Mouse (Mus musculus) heart, embryonic 12.5 days (tissue): ENCODE results near the gene Nme7. TPM values are rescaled to one million over a fixed set of nuclear protein-coding genes. Genes with fewer than 3 reads are reported as not detected.
A peak's percentile ranks its signal among the peaks of the same experiment; 100 is the strongest.

Experiments
- ATAC-seq: fragments of 200-750 bp; cut with Nextera tagmentation; 2 replicates; pipeline ENCODE4 v1.8.0; 2017; ENCODE audit warnings: moderate TSS enrichment, moderate library complexity; ENCODE audit not compliant: insufficient number of reproducible peaks, low FRiP score
- H3K27ac ChIP-seq: fragments of 300-500 bp; sonication (generic); 2 replicates; pipeline ENCODE4 v1.5.1; 2016; ENCODE audit warnings: mild to moderate bottlenecking, moderate library complexity; ENCODE audit not compliant: poor library complexity, severe bottlenecking
- H3K27me3 ChIP-seq: fragments of 300-500 bp; sonication (generic); replicated peaks from 2 replicates; pipeline ENCODE4 v1.6.1; 2016; ENCODE audit warnings: mild to moderate bottlenecking, moderate library complexity
- H3K36me3 ChIP-seq: fragments of 300-500 bp; sonication (generic); 2 replicates; pipeline ENCODE4 v1.6.1; 2016; ENCODE audit warnings: mild to moderate bottlenecking, moderate library complexity
- H3K4me1 ChIP-seq: fragments of 300-500 bp; sonication (generic); replicated peaks from 2 replicates; pipeline ENCODE4 v1.6.1; 2016; ENCODE audit warnings: mild to moderate bottlenecking
- H3K4me2 ChIP-seq: fragments of 300-500 bp; sonication (generic); 2 replicates; pipeline ENCODE4 v1.6.1; 2016; ENCODE audit warnings: mild to moderate bottlenecking, moderate library complexity
- H3K4me3 ChIP-seq: fragments of 300-500 bp; sonication (generic); 2 replicates; pipeline ENCODE4 v1.5.1; 2016; ENCODE audit warnings: mild to moderate bottlenecking
- H3K9ac ChIP-seq: fragments of 300-500 bp; sonication (generic); 2 replicates; pipeline ENCODE4 v1.6.1; 2016; ENCODE audit warnings: mild to moderate bottlenecking, moderate library complexity
- H3K9me3 ChIP-seq: fragments of 300-500 bp; sonication (generic); replicated peaks from 2 replicates; pipeline ENCODE4 v1.6.1; 2016; ENCODE audit warnings: mild to moderate bottlenecking, moderate library complexity
- WGBS: fragments of 180-500 bp; shearing (Covaris S2); methylation state at CpG from one replicate; pipeline ENCODE4 v1.1.7; 2016; 5-methylcytosine and 5-hydroxymethylcytosine counted together
- polyA plus RNA-seq: library from polyadenylated mRNA; unstranded; fragments of >200 nt; fragmentation: Nextera tagmentation; extraction: Ambion mirVana; gene quantifications from 2 replicates; pipeline ENCODE4 v1.2.1, GENCODE M21; 2016

The Nme7 gene
- polyA plus RNA-seq, 1 experiment from 2014 or later = 17.7 TPM

DNA sequence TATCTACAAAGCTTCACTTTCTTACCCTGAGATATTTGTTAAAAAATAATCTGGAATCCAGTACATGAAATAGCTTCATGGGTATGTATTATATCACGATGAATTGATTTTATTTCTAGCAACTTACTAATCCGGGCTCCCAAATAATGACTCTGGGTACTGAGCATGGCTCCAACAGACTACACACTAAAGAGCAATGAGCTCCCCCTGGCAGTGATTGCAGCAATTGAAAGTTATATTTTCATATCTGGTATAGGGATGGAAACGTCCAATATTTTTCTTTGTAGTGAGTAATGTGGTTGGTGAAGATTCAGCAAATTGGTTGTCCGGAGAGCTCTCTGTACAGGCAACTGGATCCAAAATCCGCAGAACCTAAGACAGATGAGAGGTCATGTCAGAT lies 11.9 kb upstream of the Nme7 start:
- Histone ChIP-seq H3K9ac (no peak overlapping the region), H3K4me3 (no peak overlapping the region), H3K4me2 (no peak overlapping the region), H3K27ac (no peak overlapping the region), H3K9me3 (no peaks in the 10 kb centered on the region), H3K36me3 (peaks cover 52% of the 10 kb centered on the region), H3K27me3 (no peaks in the 10 kb centered on the region), H3K4me1 (no peaks in the 10 kb centered on the region)
- ATAC-seq = no peak
- 87% methylated on average over 5 of the region's 5 CpGs for WGBS

DNA sequence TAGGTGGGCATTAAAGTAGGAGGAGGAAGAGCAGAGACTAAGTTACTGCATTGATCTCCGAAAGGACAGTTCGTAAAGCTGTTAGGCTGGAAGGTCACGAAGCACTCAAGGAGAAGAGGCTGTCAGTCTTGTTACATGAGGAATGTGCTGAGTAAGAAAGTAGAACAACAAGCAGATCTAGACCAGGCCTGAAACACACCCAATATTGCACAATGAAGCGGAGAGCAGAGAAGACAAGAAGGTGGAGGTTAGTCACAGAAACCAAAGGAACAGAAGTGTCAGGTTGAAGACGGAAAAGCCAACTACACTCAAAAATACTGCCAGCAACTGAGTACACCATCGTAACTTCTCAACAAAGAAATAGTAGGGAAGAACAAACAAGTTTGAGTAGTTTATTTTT lies 9.8 kb upstream of the Nme7 start:
- Histone ChIP-seq H3K36me3 (peaks cover 66% of the 10 kb centered on the region), H3K4me1 (no peaks in the 10 kb centered on the region), H3K4me2 (no peak overlapping the region), H3K9ac (no peak overlapping the region), H3K27me3 (no peaks in the 10 kb centered on the region), H3K4me3 (no peak overlapping the region), H3K27ac (no peak overlapping the region), H3K9me3 (no peaks in the 10 kb centered on the region)
- no peak for ATAC-seq
- WGBS = 84% methylated on average over 6 of the region's 6 CpGs

DNA sequence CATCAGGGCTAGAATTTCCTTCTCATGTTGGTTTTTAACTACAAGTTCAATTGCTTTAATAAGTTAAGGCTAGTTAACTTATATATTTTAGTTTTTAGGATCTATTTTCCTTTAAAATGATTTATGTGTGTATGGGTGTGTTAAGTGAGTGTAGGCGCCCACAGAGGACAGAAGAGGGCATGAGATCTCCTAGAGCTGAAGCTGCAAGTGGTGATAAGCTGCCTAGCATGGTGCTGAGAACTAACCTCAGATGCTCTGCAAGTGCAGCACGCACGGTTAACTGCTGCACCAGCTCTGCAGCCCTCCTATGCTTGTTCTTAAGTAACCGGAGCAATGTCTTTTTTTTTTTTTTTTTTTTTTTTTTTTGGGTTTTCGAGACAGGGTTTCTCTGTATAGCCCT lies 7.4 kb upstream of the Nme7 start:
- no peak overlapping the region for H3K4me3 ChIP-seq
- no peak overlapping the region for H3K27ac ChIP-seq
- WGBS = 85% methylated on average over 4 of the region's 5 CpGs
- H3K36me3 ChIP-seq = peaks cover 72% of the 10 kb centered on the region
- H3K9ac ChIP-seq = no peak overlapping the region
- H3K9me3 ChIP-seq = no peaks in the 10 kb centered on the region
- no peaks in the 10 kb centered on the region for H3K4me1 ChIP-seq
- no peaks in the 10 kb centered on the region for H3K27me3 ChIP-seq
- no peak overlapping the region for H3K4me2 ChIP-seq
- ATAC-seq = no peak

DNA sequence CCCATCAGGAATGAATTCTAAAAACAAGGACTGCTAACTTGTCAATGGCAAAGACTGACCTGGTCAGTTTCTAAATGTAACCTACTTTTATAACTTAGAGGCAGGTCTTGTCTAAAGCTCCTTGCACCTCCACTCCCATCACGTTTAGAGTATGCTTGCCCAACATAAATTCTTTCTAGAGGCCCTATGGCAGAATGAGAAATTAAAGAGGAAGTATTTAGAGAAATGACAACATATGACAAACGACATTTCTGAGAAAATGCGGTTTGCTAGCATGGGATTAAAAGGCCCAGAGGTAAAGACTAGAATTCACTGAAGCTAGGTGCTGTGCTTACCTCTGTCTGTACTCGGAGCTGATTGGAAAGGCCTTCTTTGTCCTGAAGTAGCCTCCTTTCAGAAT lies 2.0 kb upstream of the Nme7 start:
- peaks cover 54% of the 10 kb centered on the region for H3K36me3 ChIP-seq

DNA sequence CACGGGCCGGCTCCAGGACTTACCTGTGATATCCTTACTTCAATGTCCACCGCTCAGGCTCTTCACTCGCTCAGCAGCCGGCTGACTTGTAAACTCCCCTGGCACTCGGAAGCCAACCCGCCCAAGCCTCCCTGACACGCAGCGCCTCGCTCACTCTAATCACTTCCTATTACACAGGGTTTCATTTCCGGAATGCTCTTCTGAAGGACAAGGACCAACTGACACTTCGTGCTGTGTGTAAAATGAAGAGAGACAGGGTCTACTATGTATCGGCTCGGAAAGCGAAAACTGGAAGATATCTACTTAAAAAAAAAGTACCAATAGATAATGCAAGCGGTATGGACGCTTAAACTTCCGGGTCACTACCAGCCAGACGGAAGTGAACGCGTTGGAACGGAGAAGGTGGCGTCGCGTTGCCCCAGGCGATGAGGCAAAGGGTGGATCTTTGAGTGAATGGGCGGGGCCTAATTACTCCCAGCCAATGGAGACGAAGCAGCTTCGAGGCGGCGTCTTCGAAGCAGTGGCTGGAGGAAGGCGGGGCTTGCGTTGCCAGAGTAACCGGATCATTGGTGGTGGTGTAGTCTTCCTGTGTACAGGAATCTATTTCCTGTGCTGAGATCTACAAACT lies 3.3 kb downstream of the Nme7 start, which contains the start of gene Blzf1:
Blzf1 (minus strand) TSS at position 366 of the 628 bp plus-strand sequence.
- peak; percentile 100 for ATAC-seq
- Histone ChIP-seq H3K4me3 (peak within 1 kb of the TSS; percentile 88), H3K4me2 (peak within 1 kb of the TSS; percentile 77), H3K9ac (peak within 1 kb of the TSS; percentile 77), H3K9me3 (no peaks in the 10 kb centered on the region), H3K27ac (peak within 1 kb of the TSS; percentile 52), H3K36me3 (peaks cover 9% of the 10 kb centered on the region), H3K27me3 (no peaks in the 10 kb centered on the region), H3K4me1 (peaks cover 9% of the 10 kb centered on the region)
- WGBS = under 1% methylated on average over 35 of the region's 35 CpGs

More for the DNA sequence above, 2.0 kb upstream of the Nme7 start:
- H3K27me3 ChIP-seq = no peaks in the 10 kb centered on the region
- no peak overlapping the region for H3K9ac ChIP-seq
- no peak overlapping the region for H3K4me2 ChIP-seq
- no peak for ATAC-seq
- WGBS = 88% methylated on average over 4 of the region's 4 CpGs
- H3K4me3 ChIP-seq = no peak overlapping the region
- 0 out of 2 replicates have a peak, but pooled peaks cover 4% of the 10 kb centered on the region for H3K4me1 ChIP-seq
- no peaks in the 10 kb centered on the region for H3K9me3 ChIP-seq
- no peak overlapping the region for H3K27ac ChIP-seq

DNA sequence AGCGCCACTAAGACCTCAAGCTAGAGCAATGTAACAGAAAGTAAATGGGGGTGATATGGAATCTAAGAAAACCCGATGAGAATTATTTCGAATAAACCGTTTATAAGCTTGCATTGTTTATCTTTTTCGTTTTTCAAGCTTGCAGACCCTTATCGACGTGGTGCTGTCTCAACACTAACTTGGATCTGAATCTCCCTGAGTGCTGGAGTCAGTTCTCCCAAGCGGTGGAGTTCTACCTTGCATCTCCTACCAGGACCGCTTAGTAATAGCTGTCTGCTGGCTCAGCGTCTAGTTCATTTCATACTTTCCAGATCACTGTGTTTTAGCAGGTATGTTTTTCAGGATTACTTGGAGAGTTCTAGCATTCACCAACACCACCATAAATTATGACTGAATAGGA lies 4.0 kb downstream of the Nme7 start:
- Histone ChIP-seq H3K9ac (peak overlapping the region; percentile 60), H3K4me3 (peak overlapping the region; percentile 88), H3K27ac (no peak overlapping the region), H3K27me3 (no peaks in the 10 kb centered on the region), H3K4me2 (peak overlapping the region; percentile 77), H3K9me3 (no peaks in the 10 kb centered on the region), H3K36me3 (peaks cover 8% of the 10 kb centered on the region), H3K4me1 (peaks cover 9% of the 10 kb centered on the region)
- 9% methylated on average over 10 of the region's 10 CpGs for WGBS
- ATAC-seq = no peak

DNA sequence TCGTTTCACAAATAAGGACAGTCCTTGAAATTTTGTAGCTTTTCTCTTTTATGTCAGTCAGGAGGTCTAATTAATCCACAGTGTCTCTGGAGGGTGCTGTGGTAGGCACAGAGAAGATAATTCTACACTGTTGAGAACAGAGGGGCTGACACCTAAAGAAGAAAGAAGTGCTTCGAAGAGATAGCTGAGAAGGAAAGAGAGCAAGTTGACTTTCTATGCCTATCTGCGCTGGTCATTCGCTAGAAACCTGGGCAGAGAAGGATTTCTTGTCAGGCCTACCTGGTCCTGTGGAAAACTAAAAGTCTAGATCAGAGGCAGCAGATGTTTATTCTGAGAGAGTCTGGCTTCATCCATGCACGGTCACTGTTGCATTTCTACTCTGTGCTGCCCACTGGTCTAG lies 10.2 kb downstream of the Nme7 start:
- no peak overlapping the region for H3K27ac ChIP-seq
- H3K36me3 ChIP-seq = peaks cover 6% of the 10 kb centered on the region
- ATAC-seq = no peak
- H3K4me3 ChIP-seq = no peak overlapping the region
- peaks cover 12% of the 10 kb centered on the region for H3K4me1 ChIP-seq
- H3K9ac ChIP-seq = no peak overlapping the region
- H3K27me3 ChIP-seq = no peaks in the 10 kb centered on the region
- no peaks in the 10 kb centered on the region for H3K9me3 ChIP-seq
- H3K4me2 ChIP-seq = no peak overlapping the region
- 86% methylated on average over 5 of the region's 5 CpGs for WGBS

DNA sequence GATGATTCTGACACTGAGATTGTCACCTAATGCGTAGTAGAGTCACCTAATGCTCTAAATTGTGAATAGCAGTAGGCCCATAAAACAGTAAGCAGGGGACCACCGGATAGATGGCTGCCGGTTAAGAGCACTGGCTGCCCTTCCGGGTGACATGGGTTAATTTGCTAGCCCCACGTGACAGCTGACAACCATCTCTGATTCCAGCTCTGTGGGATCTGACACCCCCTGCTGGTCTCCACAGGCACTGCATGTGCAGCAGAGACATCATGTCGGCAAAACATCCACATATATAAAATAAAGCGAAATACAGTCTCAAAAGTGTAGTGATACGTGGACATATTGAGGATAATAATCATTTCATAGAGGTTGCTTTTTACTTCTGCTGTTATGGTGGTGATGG lies 11.3 kb downstream of the Nme7 start:
- Histone ChIP-seq H3K36me3 (peaks cover 6% of the 10 kb centered on the region), H3K27me3 (no peaks in the 10 kb centered on the region), H3K27ac (no peak overlapping the region), H3K4me2 (no peak overlapping the region), H3K9me3 (no peaks in the 10 kb centered on the region), H3K4me3 (no peak overlapping the region), H3K9ac (no peak overlapping the region), H3K4me1 (peaks cover 21% of the 10 kb centered on the region)
- WGBS = 77% methylated on average over 8 of the region's 8 CpGs
- no peak for ATAC-seq

DNA sequence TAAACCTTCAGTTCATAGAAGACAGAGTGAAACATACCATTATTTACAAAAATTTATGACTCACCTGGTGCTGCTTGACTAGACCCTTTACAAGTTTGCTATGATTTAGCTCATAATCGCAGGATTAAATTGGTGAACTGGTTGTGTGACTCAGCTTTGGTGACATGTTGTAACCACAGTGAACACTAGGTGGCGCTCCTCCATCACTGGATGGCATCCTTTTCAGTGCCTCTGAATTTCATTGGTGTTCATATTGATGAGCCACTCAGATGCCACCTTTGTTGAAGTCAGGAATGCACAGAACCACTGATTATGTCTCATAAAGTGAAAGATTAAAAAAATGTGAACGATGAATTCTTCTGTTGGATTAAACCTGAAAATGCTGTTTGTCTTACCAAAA lies 12.8 kb downstream of the Nme7 start:
- Histone ChIP-seq H3K27me3 (no peaks in the 10 kb centered on the region), H3K4me2 (no peak overlapping the region), H3K4me3 (no peak overlapping the region), H3K36me3 (peaks cover 6% of the 10 kb centered on the region), H3K9ac (no peak overlapping the region), H3K27ac (no peak overlapping the region), H3K9me3 (no peaks in the 10 kb centered on the region), H3K4me1 (peaks cover 32% of the 10 kb centered on the region)
- WGBS = 32% methylated on average over 3 of the region's 3 CpGs
- no peak for ATAC-seq

DNA sequence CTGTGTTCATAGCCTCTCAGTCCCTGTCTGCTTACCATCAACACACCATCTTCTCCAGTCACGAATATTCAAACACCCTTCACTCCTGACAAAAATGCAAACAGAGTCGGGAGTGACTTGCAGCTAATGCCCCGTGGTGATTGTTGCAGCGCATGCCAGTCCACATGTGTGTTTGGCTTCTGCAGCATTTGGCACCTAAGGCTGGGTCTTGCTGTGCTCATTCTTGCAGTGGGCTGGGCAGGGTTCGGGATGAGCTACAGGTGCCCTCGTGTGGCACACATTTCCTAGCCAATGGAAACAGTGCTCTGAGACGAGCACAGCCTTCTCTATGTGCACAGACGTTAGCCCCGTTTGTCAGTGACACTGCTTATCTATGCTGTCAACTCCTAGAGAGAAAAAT lies 13.3 kb downstream of the Nme7 start:
- Histone ChIP-seq H3K27me3 (no peaks in the 10 kb centered on the region), H3K4me1 (peaks cover 37% of the 10 kb centered on the region), H3K9ac (no peak overlapping the region; the same call in 1 of the 2 replicates), H3K4me3 (no peak overlapping the region), H3K9me3 (no peaks in the 10 kb centered on the region), H3K36me3 (peaks cover 6% of the 10 kb centered on the region), H3K27ac (peak overlapping the region; percentile 52; the same call in 1 of the 2 replicates), H3K4me2 (peak overlapping the region; percentile 16; the same call in 1 of the 2 replicates)
- ATAC-seq = no peak
- WGBS = 46% methylated on average over 9 of the region's 9 CpGs

DNA sequence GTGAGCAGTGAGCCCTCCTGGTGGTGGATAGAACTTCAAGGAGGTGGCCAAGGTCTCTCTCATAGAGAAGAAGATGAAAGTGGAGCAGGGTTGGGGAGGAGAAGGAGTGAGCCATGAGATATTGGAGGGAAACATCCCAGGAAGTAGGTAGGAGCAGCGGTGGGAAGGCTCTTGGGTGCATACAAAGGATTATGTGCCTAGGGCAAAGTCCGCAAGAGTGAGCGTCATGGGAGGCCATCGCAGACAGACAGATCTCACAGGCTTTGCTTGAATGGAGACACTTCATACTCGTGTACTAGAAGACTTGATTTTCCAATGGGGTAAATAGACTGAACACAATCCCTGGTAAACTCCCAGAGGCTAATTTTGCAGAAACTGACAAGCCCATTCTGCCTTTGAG lies 14.6 kb downstream of the Nme7 start:
- ATAC-seq = no peak
- WGBS = 90% methylated on average over 5 of the region's 5 CpGs
- Histone ChIP-seq H3K4me3 (no peak overlapping the region), H3K36me3 (no peaks in the 10 kb centered on the region), H3K9me3 (no peaks in the 10 kb centered on the region), H3K4me2 (no peak overlapping the region), H3K27me3 (no peaks in the 10 kb centered on the region), H3K9ac (no peak overlapping the region), H3K4me1 (peaks cover 37% of the 10 kb centered on the region), H3K27ac (no peak overlapping the region)
